Mouse (Mus musculus): Measurements from ENCODE around the gene Gm28035.
A peak's percentile ranks its signal among the peaks of the same experiment; 100 is the strongest.

Gm28035 gene

DNA sequence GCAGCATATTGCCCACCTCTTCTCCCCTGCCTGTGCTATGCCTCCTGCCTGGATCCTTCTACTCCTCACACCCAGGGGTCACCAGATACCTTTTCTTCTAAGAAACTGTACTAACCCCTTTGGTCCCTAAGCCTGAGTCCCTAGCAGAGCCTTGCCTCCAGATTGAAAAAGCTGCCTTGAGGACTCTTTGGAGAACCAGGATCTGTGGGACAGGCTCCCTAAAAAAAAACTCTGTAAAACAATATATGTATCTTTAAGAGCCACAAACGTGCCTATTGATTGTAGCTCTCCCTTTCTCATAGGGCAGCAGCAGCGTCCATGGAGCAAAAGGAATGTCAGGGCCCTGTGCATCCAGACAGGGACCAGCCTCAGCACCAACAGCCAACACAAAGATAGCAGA is at the start of gene Gm28035:
Gm28035 (plus strand) TSS at position 301 of the 400 bp plus-strand sequence.
- DNase-seq (ENCODE audit: low spot score) = no peak

DNA sequence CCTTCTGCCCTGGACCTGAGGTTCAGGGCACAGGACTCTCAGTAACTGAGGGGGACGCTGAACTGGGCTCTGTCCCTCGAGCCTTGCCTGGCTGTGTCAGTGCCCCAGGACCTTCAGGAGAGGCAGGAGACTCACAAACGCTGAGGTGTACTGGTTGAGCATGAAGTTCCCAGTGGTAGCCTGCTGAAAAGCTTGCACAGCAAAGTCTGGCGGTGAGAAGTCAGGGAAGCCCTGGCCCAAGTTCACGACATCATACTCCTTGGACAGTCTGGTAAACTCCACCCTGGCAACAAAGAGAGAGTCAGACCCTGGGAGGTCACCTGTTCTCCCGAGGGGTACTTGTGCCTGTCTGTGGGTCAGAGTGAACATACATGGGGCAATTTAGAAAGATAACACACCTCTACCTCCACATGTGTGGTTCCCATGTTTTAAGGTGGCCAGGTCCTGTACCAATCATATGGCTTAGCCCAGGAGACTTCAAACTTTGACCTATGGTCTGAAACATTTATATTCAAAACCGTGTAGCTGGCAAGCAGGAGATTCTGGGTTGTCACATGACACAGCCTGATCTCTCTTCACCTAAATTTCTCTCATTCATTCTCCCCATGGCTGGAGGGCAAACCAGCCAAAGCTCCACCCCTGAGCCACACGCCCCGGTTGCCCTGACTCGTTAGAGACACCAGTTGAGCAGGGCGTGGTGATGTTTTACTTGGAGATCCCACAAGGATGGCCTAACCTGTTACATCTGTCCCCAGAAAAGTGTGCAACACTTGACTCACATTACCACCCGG is 48.4 kb upstream of the Gm28035 start:
- DNase-seq (ENCODE audit: low spot score) = no peak

DNA sequence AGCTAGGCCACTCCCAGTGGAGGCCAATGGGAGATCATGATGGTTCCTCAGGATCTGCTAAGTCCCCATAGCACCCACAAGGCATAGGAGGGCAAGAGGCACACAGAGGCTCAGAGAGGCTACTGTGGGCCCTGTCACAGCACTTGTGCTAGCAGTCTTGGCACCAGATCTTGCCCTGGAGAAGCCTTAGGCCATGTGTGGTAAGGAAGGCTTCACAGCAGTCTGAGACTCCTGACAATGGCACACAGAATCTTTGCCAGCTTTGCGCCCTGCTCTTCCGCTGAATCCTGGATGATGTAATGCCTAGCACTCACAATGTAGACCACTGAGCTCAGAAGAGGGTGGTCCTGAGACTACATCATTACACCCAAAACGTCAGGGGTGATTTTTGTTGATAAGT is 45.7 kb upstream of the Gm28035 start:
- DNase-seq (ENCODE audit: low spot score) = no peak

GRCm38 (mm10) chr2:30198021-30198420 is 42.3 kb upstream of the Gm28035 start:
- no peak for DNase-seq (ENCODE audit: low spot score)

GRCm38 (mm10) chr2:30199984-30200383 is 40.4 kb upstream of the Gm28035 start:
- DNase-seq (ENCODE audit: low spot score) = no peak

DNA sequence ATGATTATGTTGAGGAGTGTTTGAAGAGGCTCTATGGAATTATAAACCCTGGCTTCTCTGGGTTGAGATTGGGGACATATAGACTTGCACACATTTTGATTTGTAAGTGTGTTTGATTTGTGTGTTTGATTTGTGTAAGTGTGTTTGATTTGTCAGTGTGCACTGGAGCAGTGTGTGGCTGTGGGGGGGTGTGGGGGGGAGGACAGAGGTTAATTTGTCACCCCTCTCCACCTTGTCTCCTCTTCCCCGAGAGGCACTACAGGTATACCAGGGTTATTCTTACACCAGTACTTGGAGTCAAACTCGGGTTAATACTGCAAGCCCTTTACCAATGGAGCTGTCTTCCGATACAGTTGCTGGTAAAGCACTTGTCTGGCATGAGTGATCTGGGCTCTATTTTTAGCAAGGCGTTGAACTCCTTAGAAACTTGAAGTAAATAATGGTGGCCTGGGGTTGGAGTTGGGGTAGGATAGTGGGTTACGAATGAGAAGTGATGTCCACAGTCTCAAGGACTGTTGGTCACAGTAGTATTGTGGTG is 39.9 kb upstream of the Gm28035 start:
- DNase-seq (ENCODE audit: low spot score) = no peak

GRCm38 (mm10) chr2:30203439-30203838 is 36.9 kb upstream of the Gm28035 start:
- peak; percentile 39 for DNase-seq (ENCODE audit: low spot score)

DNA sequence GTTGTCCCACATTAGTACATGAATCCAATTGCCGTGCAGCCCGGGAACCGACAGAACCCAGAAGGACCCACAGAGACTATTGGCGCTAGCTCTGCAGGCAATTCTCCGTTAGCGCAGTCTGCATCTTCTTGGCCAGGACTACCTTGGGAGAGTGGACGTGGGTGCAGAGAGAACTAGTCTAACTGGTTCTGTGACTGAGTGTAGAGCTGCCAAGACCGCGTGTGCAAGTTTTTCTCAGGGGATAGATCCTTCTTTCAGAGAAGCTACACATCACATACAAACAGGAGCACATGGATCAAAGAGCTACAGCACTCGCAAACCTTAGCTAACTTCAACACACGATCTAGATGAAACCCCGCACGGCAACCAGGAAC is 35.1 kb upstream of the Gm28035 start:
- DNase-seq (ENCODE audit: low spot score) = peak; percentile 24

GRCm38 (mm10) chr2:30205629-30206357 is 34.6 kb upstream of the Gm28035 start, which contains the start of gene Kyat1:
Kyat1 (minus strand) TSS chr2:30205847.
- DNase-seq (ENCODE audit: low spot score) = peak; percentile 88

- DNase-seq (ENCODE audit: low spot score) = no peak
These were observed 33.0 kb upstream of the Gm28035 start for GRCm38 (mm10) chr2:30207401-30207800.

- DNase-seq (ENCODE audit: low spot score) = no peak
These were observed 32.5 kb upstream of the Gm28035 start for GRCm38 (mm10) chr2:30207886-30208285.

- DNase-seq (ENCODE audit: low spot score) = no peak
These were observed 28.8 kb upstream of the Gm28035 start for GRCm38 (mm10) chr2:30211408-30212168.

DNA sequence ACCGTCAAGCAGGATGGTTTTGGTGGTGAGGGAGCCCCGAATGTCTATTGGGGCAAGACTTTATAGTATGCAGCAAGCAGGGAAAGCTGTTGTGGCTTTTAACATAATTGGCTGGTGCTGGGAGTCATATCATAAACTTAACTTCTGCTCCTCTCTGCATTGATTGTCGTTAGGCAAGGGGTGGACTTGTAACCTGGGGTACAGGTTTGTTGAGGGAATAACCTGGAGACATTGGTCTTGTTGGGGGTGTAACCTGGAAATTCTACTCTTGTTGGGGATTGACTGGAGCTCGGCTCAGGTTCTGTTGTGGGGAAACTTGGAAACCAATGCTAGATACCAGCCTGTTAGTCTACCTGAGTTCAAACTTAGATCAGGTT is 28.2 kb upstream of the Gm28035 start:
- no peak for DNase-seq (ENCODE audit: low spot score)

DNA sequence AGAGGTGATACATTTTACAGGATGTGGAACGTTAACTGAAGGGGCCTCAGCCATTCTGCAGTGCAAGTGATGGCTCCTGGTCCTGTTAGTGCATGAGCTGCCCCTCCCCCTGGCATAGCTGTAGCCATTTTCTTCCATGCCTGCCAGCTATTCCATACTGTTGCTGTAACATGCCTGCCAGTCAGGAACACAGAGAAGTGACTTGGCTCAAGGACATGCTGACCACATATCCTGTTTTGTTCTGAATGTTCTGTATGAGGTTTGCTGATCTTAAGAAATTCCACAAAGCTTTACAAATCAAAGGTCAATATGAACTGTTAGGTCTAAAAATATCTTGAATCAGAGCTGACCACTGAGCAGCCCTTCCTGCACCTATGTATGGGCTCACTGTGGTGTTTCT is 27.4 kb upstream of the Gm28035 start:
- DNase-seq (ENCODE audit: low spot score) = no peak

DNA sequence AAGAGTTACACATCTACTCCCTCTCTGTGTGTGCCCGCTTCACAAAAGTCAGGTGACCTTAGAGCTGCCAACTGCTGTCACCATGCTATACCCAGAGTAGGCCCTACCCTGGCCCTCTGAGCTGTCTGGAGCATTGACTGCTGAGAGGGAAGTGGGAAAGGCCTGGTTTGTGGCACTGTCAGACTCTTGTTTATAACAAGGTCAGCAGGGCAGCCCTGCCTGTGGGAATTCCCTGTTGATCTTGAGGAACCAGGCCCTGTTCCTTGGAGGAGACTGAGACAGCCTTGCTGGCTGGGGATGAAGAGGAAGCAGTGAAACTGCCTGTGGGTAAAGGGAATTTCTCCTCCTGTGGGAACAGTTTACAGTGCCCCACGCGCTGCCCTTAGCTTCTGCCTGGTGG is 25.6 kb upstream of the Gm28035 start:
- no peak for DNase-seq (ENCODE audit: low spot score)

DNA sequence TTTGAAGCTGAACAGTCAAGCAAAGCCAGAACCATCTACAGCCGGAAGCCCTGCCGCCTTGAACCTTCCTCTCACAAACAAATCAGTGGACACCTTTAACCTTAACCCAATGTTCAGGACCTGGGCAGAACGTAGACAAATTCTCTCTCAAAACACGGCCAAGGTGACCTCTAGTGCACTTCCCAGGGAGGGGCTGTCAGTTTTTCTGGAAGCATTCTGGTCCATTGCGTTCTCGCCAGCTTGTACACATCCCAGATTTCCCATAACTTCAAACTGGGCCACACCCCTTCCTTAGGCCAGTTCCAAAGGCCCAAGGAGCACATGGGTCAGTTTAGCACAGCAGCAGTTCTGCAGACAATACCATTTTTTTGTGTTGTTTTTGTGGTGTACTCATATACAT is 24.9 kb upstream of the Gm28035 start:
- no peak for DNase-seq (ENCODE audit: low spot score)

DNA sequence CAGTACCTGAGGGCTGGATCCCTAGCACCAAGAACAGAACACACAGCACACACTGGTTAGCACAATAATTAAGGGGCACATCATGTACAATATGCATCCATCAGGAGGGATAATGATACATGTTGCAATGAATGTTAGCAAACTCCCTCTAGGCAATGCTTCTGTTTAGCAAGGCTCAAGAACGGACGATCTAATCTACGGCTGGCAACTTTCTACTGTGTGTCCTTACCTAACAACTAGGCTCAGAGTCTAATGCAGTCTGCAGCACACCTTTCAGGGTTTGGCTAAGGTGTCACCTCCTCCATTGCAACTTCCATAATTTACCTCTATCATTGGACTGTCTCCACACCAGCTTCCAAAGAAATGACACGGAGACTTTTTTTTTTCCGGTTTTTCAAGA is 24.1 kb upstream of the Gm28035 start:
- DNase-seq (ENCODE audit: low spot score) = no peak

GRCm38 (mm10) chr2:30235593-30235992 is 4.8 kb upstream of the Gm28035 start:
- DNase-seq (ENCODE audit: low spot score) = no peak

DNA sequence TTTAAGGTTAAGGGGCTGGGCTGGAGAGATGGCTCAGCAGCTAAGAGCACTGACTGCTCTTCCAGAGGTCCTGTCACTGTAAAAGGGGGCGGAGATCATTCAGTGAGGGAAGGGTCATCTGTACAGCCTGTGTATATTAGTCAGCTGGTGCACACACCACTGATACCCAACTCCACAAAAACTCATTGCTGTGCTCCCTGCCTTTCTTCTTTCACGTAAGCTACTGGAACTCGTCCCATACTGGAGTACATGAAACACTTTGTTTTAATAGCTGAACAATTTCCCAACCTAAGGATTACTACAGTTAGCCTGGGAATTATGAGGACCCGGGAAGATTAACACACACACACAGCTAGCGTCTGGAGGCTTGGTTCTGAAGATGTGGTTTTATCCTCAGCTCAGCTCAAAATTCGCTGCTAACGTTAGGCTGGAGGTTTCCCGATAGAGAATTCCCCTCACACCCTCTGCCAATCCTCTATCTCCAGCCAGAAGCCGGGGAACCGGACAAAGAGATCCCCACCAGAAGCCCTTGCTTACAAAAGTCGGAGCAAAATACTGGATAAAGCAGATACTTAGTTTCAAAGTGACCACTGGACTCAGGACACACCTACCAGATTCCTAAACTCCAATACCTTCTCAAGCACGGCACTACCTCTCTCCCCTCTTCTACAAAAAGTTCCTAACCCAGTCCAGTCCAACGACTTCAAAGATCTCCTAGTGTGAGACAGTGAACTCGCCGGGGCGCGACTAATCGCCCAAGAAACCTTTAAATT is 3.8 kb upstream of the Gm28035 start:
- DNase-seq (ENCODE audit: low spot score) = peak; percentile 43

GRCm38 (mm10) chr2:30237199-30237880 is 3.0 kb upstream of the Gm28035 start, which contains the start of gene Lrrc8a:
Lrrc8a (plus strand) TSS chr2:30237715.
- peak; percentile 99 for DNase-seq (ENCODE audit: low spot score)

DNA sequence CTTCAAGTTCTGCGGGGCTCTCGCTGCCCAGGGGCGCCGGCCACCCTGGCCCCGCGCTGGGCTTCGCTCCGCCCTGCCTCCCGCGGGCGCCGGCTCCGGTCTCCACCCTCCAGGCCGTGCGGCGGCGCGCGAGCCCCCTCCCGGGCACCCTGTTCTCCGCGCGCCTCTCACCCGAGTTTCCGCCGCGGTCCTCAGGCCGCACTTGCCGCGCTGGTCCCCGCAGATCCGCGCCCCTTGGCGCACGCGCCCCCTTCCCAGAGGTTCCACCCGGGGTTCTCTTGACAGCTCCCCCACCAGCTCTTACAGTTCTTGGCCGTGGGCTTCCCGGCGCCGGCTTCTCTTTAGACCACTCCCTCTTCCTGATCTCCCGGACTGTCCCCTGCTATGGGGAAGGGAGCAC is 2.5 kb upstream of the Gm28035 start:
- peak; percentile 88 for DNase-seq (ENCODE audit: low spot score)
